Mouse (Mus musculus) lung, postnatal 0 days (tissue): ENCODE results near the gene Sgo1. TPM values are rescaled to one million over a fixed set of nuclear protein-coding genes. Genes with fewer than 3 reads are reported as not detected.
A peak's percentile ranks its signal among the peaks of the same experiment; 100 is the strongest.

Experiments
- ATAC-seq: fragments of 200-750 bp; cut with Nextera tagmentation; 2 replicates; pipeline ENCODE4 v1.8.0; 2017; ENCODE audit warnings: moderate library complexity
- DNase-seq: peaks from one replicate; pipeline ENCODE4 v3.0.0-alpha.2; 2016; ENCODE audit warnings: low spot score
- H3K27ac ChIP-seq: fragments of 300-500 bp; sonication (generic); 2 replicates; pipeline ENCODE4 v1.5.1; 2014; ENCODE audit warnings: antibody characterized with exemption, mild to moderate bottlenecking, low read length, mixed read lengths
- H3K27me3 ChIP-seq: fragments of 300-500 bp; sonication (generic); replicated peaks from 2 replicates; pipeline ENCODE4 v1.6.1; 2014; ENCODE audit warnings: low read length, mixed read lengths; ENCODE audit not compliant: insufficient read depth
- H3K36me3 ChIP-seq: fragments of 300-500 bp; sonication (generic); 2 replicates; pipeline ENCODE4 v1.6.1; 2014; ENCODE audit warnings: low read length, mixed read lengths; ENCODE audit not compliant: insufficient read depth
- H3K4me1 ChIP-seq: fragments of 300-500 bp; sonication (generic); 2 replicates; pipeline ENCODE4 v1.6.1; 2014; ENCODE audit warnings: antibody characterized with exemption, low read depth, low read length, mixed read lengths; ENCODE audit not compliant: insufficient read depth
- H3K4me2 ChIP-seq: fragments of 300-500 bp; sonication (generic); replicated peaks from 2 replicates; pipeline ENCODE4 v1.6.1; 2014; ENCODE audit warnings: low read depth, mild to moderate bottlenecking, low read length, moderate library complexity, mixed read lengths
- H3K4me3 ChIP-seq: fragments of 300-500 bp; sonication (generic); 2 replicates; pipeline ENCODE4 v1.5.1; 2014; ENCODE audit warnings: low read depth, low read length
- H3K9ac ChIP-seq: fragments of 300-500 bp; sonication (generic); replicated peaks from 2 replicates; pipeline ENCODE4 v1.6.1; 2014; ENCODE audit warnings: low read depth, mild to moderate bottlenecking
- H3K9me3 ChIP-seq: fragments of 300-500 bp; sonication (generic); 2 replicates; pipeline ENCODE4 v1.6.1; 2016; ENCODE audit warnings: low read length, mixed read lengths
- CTCF ChIP-seq: IDR thresholded peaks from 2 replicates; pipeline ENCODE4 v1.5.1; 2016; ENCODE audit warnings: antibody characterized with exemption, mild to moderate bottlenecking
- EP300 ChIP-seq: IDR thresholded peaks from 2 replicates; pipeline ENCODE4 v1.6.1; 2016; ENCODE audit warnings: antibody characterized with exemption, mild to moderate bottlenecking, control low read depth
- WGBS: fragments of 180-500 bp; shearing (Covaris S2); extraction: QIAGEN DNeasy Blood & Tissue Kit; methylation state at CpG from one replicate; pipeline ENCODE4 v1.1.7; 2014; 5-methylcytosine and 5-hydroxymethylcytosine counted together
- polyA plus RNA-seq: library from polyadenylated mRNA; unstranded; fragments of >200 nt; fragmentation: Nextera tagmentation; extraction: Ambion mirVana; gene quantifications from 2 replicates; pipeline ENCODE4 v1.2.1, GENCODE M21; 2015

The Sgo1 gene
- polyA plus RNA-seq, 1 experiment from 2014 or later, result 1.5 TPM

GRCm38 (mm10) chr17:53628131-53628530 lies 61.0 kb downstream of the Sgo1 start:
- no peaks in the 10 kb centered on the region for H3K9me3 ChIP-seq

GRCm38 (mm10) chr17:53627497-53627896 lies 61.6 kb downstream of the Sgo1 start:
- ATAC-seq, result no peak
- 0 out of 2 replicates have a peak, but pooled peaks cover under 1% of the 10 kb centered on the region for H3K36me3 ChIP-seq
- no peak overlapping the region for H3K9ac ChIP-seq
- no peak for DNase-seq
- no peak for TF ChIP-seq EP300
- TF ChIP-seq CTCF, result no peak
- no peak overlapping the region for H3K4me2 ChIP-seq
- H3K27ac ChIP-seq, result no peak overlapping the region
- no peaks in the 10 kb centered on the region for H3K27me3 ChIP-seq
- no peak overlapping the region for H3K4me3 ChIP-seq
- H3K9me3 ChIP-seq, result no peaks in the 10 kb centered on the region
- no peaks in the 10 kb centered on the region for H3K4me1 ChIP-seq
- WGBS, result 77% methylated on average over 4 of the region's 4 CpGs

More at GRCm38 (mm10) chr17:53628131-53628530, 61.0 kb downstream of the Sgo1 start:
- no peaks in the 10 kb centered on the region for H3K27me3 ChIP-seq
- H3K27ac ChIP-seq, result no peak overlapping the region
- DNase-seq (no peak), ATAC-seq (no peak)
- no peak overlapping the region for H3K4me2 ChIP-seq
- TF ChIP-seq CTCF (no peak), EP300 (no peak)
- H3K4me1 ChIP-seq, result no peaks in the 10 kb centered on the region
- H3K9ac ChIP-seq, result no peak overlapping the region
- H3K36me3 ChIP-seq, result 0 out of 2 replicates have a peak, but pooled peaks cover 6% of the 10 kb centered on the region
- WGBS, result 53% methylated on average over 5 of the region's 5 CpGs
- no peak overlapping the region for H3K4me3 ChIP-seq

- H3K4me2 ChIP-seq, result no peak overlapping the region
- no peaks in the 10 kb centered on the region for H3K4me1 ChIP-seq
- TF ChIP-seq EP300 (no peak), CTCF (no peak)
- no peak for ATAC-seq
- no peaks in the 10 kb centered on the region for H3K27me3 ChIP-seq
- no peak overlapping the region for H3K27ac ChIP-seq
- H3K36me3 ChIP-seq, result no peaks in the 10 kb centered on the region
- no peak overlapping the region for H3K4me3 ChIP-seq
- peak; percentile 8 for DNase-seq
- no peaks in the 10 kb centered on the region for H3K9me3 ChIP-seq
- WGBS, result 88% methylated on average over 3 of the region's 3 CpGs
- H3K9ac ChIP-seq, result no peak overlapping the region
Measured at GRCm38 (mm10) chr17:53626160-53626559, 63.0 kb downstream of the Sgo1 start.

Other genes with a start within 250 kb of the Sgo1 start
- gene Efhb, start 226.0 kb downstream of the Sgo1 start, polyA plus RNA-seq, result 1.6 and 1.7 TPM in 2 replicates
- gene Rab5a, start 210.1 kb downstream of the Sgo1 start, polyA plus RNA-seq, result 87.6 and 98.2 TPM in 2 replicates
- gene Pp2d1, start 149.9 kb downstream of the Sgo1 start, polyA plus RNA-seq, result 0.23 and 0.27 TPM in 2 replicates
- 9.4 and 9.8 TPM in 2 replicates for gene Kat2b, start 122.5 kb downstream of the Sgo1 start, polyA plus RNA-seq
- not detected in 2 replicates for gene Sult1c2, start 157.0 kb upstream of the Sgo1 start, polyA plus RNA-seq